Mouse (Mus musculus) kidney, adult 8-10 months (tissue): ENCODE data around the gene Chic1.

Source experiments
- DNase-seq, 2 experiments: peaks; one replicate each; pipeline ENCODE4 v3.0.0; 2022

Chic1 gene

DNA sequence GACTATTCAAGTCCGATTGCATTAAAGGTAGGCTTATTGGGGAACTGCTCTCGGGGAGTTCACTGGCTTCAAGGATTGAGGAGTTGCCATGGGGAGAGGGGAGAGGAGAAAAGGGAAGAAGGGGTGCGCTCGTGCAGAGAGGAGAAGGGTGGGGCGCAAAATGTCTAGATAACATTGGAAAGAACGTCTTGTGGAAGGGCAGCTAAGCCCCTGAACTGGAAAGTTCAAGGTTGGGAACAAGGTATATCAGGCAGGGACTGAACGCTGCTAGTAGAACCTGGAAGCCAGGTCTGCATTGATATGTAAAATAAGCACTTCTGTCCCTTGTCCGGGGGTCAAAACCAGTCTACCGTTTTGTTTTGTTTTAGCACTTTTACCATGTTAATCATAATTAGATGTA lies 81.7 kb downstream of the Chic1 start:
- DNase-seq: no peak

DNA sequence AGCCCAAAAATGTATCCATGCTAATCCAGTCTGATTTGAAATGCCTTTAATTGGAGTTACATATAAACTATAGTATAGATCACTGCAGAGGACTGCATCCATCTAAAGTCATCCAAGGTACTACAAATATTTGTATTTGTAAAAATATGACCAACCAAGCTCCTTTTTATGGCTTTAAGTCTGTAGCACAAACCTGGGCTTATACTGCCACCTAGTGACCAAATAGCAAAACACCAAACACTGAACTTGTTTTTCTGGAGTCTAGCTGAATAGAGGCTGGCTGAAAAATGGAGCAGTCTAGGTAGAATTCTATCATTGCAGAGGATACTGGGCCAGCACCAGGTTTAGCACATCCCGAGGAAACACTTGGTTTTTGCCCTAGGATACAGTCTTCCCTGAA lies 84.5 kb downstream of the Chic1 start:
- DNase-seq: peak; percentile 2 to 35

DNA sequence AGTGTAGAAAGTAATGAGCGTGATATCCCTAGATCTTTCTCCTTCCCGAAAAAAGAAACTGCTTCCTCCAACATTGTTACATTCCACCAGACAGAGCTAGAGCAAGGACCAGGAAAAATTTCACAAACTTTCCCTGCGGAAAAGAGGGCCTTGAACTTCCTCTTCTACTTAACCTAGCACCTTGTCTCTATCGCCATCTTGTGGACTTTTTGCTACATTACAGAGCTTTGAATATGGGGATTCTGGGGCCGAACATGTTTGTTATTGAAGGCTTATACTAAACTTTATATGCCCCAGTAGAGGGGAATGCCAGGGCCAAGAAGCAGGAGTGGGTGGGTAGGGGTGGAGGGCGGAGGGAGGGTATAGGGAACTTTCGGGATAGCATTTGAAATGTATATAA lies 87.5 kb downstream of the Chic1 start:
- peak; percentile 2 to 44 for DNase-seq
